Mouse (Mus musculus) neural tube, embryonic 15.5 days (tissue): ENCODE data around the gene Lgi1. TPM values are rescaled to one million over a fixed set of nuclear protein-coding genes. Genes with fewer than 3 reads are reported as not detected.

ENCODE experiments used
- ATAC-seq: fragments of 200-750 bp; cut with Nextera tagmentation; 2 replicates; pipeline ENCODE4 v1.8.0; 2017; ENCODE audit warnings: mild to moderate bottlenecking, moderate TSS enrichment, moderate library complexity; ENCODE audit not compliant: low FRiP score
- H3K27ac ChIP-seq: fragments of 300-500 bp; sonication (generic); replicated peaks from 2 replicates; pipeline ENCODE4 v1.5.1; 2015; ENCODE audit warnings: mild to moderate bottlenecking, inconsistent platforms
- H3K27me3 ChIP-seq: fragments of 300-500 bp; sonication (generic); replicated peaks from 2 replicates; pipeline ENCODE4 v1.6.1; 2015; ENCODE audit warnings: inconsistent platforms
- H3K36me3 ChIP-seq: fragments of 300-500 bp; sonication (generic); 2 replicates; pipeline ENCODE4 v1.6.1; 2015; ENCODE audit warnings: inconsistent platforms
- H3K4me1 ChIP-seq: fragments of 300-500 bp; sonication (generic); 2 replicates; pipeline ENCODE4 v1.6.1; 2015; ENCODE audit warnings: inconsistent platforms
- H3K4me2 ChIP-seq: fragments of 300-500 bp; sonication (generic); 2 replicates; pipeline ENCODE4 v1.6.1; 2015; ENCODE audit warnings: inconsistent platforms, mild to moderate bottlenecking, moderate library complexity
- H3K4me3 ChIP-seq: fragments of 300-500 bp; sonication (generic); replicated peaks from 2 replicates; pipeline ENCODE4 v1.5.1; 2015; ENCODE audit warnings: mild to moderate bottlenecking, inconsistent platforms
- H3K9ac ChIP-seq: fragments of 300-500 bp; sonication (generic); replicated peaks from 2 replicates; pipeline ENCODE4 v1.6.1; 2015; ENCODE audit warnings: mild to moderate bottlenecking, inconsistent platforms
- H3K9me3 ChIP-seq: fragments of 300-500 bp; sonication (generic); replicated peaks from 2 replicates; pipeline ENCODE4 v1.6.1; 2016; ENCODE audit warnings: inconsistent platforms
- WGBS: fragments of 180-500 bp; shearing (Covaris S2); methylation state at CpG from one replicate; pipeline ENCODE4 v1.1.7; 2015; ENCODE audit warnings: mixed read lengths; 5-methylcytosine and 5-hydroxymethylcytosine counted together
- polyA plus RNA-seq: library from polyadenylated mRNA; unstranded; fragments of >200 nt; fragmentation: Nextera tagmentation; extraction: Ambion mirVana; gene quantifications from 2 replicates; pipeline ENCODE4 v1.2.1, GENCODE M21; 2015

Gene Lgi1
- polyA plus RNA-seq, 1 experiment from 2014 or later, result 24.7 TPM

DNA sequence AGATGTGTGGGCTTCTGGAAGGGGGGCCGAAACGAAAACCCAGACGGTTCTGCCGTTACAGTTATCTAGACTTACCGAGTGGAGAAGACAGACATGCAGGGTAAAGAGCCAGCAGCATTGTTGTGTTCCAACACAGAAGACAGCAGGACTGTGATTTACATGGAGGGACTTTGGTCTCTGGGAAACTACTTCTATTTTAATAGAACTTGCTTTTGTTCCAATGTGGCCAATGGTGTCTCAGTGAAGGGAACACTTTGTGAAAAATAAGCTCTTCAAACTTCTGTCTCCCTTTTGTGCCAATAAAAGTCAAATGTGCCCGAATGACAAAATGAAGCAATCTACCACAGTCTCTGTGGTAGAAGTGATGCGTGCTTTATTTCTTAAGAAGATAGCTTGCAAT lies 50.8 kb downstream of the Lgi1 start:
- Histone ChIP-seq H3K4me1 (no peaks in the 10 kb centered on the region), H3K27ac (no peak overlapping the region), H3K9me3 (no peaks in the 10 kb centered on the region), H3K27me3 (no peaks in the 10 kb centered on the region), H3K4me2 (no peak overlapping the region), H3K9ac (no peak overlapping the region), H3K4me3 (no peak overlapping the region), H3K36me3 (no peaks in the 10 kb centered on the region)
- WGBS, result 61% methylated on average over 7 of the region's 7 CpGs
- ATAC-seq, result no peak; the same call in 1 of the 2 replicates

- Histone ChIP-seq H3K4me3 (no peak overlapping the region), H3K27me3 (no peaks in the 10 kb centered on the region), H3K9ac (no peak overlapping the region), H3K4me1 (no peaks in the 10 kb centered on the region), H3K9me3 (no peaks in the 10 kb centered on the region), H3K27ac (no peak overlapping the region), H3K36me3 (no peaks in the 10 kb centered on the region), H3K4me2 (no peak overlapping the region)
- no peak for ATAC-seq
- WGBS, result 89% methylated on average over 6 of the region's 6 CpGs
Measured at GRCm38 (mm10) chr19:38316602-38317313, 52.4 kb downstream of the Lgi1 start.

- Histone ChIP-seq H3K27me3 (no peaks in the 10 kb centered on the region), H3K9me3 (no peaks in the 10 kb centered on the region), H3K4me1 (no peaks in the 10 kb centered on the region), H3K4me3 (no peak overlapping the region), H3K4me2 (no peak overlapping the region), H3K9ac (no peak overlapping the region), H3K27ac (no peak overlapping the region), H3K36me3 (no peaks in the 10 kb centered on the region)
- 95% methylated on average over 4 of the region's 4 CpGs for WGBS
- no peak for ATAC-seq
Measured at GRCm38 (mm10) chr19:38318308-38318707, 54.0 kb downstream of the Lgi1 start.

DNA sequence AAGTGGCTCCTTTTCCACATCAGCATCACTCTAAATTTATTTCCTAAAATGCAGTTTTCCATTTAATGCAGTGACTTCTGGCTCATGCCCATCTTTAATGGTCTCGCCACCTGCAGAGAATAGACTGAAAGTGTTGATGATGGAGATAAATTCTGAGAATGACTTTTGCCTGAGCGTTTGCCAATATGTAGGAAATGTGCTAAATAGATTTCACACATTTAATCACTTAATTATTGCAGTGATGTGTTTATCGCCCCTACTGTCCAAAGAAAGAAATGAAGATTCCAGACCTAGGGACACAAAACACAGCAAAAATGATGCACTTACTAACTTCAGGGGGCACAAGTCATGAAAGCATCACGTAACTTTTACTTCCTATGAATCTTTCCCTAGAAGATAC lies 54.8 kb downstream of the Lgi1 start:
- no peak overlapping the region for H3K4me2 ChIP-seq
- no peaks in the 10 kb centered on the region for H3K9me3 ChIP-seq
- no peaks in the 10 kb centered on the region for H3K27me3 ChIP-seq
- H3K27ac ChIP-seq, result no peak overlapping the region
- WGBS, result 83% methylated on average over 4 of the region's 4 CpGs
- peaks cover 3% of the 10 kb centered on the region for H3K4me1 ChIP-seq
- no peak for ATAC-seq
- H3K4me3 ChIP-seq, result no peak overlapping the region
- no peaks in the 10 kb centered on the region for H3K36me3 ChIP-seq
- H3K9ac ChIP-seq, result no peak overlapping the region

GRCm38 (mm10) chr19:38320651-38321188 lies 56.4 kb downstream of the Lgi1 start:
- Histone ChIP-seq H3K4me1 (peaks cover 6% of the 10 kb centered on the region), H3K4me2 (no peak overlapping the region), H3K4me3 (no peak overlapping the region), H3K27me3 (no peaks in the 10 kb centered on the region), H3K36me3 (no peaks in the 10 kb centered on the region), H3K27ac (no peak overlapping the region), H3K9ac (no peak overlapping the region), H3K9me3 (no peaks in the 10 kb centered on the region)
- ATAC-seq, result no peak
- WGBS, result 84% methylated on average over 5 of the region's 5 CpGs

DNA sequence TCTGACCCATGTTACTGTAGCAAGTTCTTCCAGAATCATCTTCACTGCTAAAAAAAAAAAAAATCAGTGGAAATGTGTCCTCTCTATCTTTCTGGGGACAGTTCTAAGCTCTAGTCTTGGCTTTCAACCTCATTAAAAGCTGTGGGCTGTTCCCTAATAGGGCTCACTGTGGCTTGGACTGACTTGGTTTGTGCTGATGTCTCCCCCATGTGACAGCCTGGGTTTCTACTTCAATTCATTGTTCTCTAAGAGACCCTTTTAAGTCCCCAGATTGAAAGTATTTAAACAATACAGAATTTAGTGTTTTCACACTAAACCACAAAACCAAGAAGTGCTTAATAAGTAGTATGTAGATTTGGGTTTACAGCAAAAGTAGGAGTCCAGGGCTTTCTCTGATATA lies 59.4 kb downstream of the Lgi1 start:
- no peak for ATAC-seq
- Histone ChIP-seq H3K27me3 (no peaks in the 10 kb centered on the region), H3K4me1 (peaks cover 6% of the 10 kb centered on the region), H3K4me2 (no peak overlapping the region), H3K9me3 (no peaks in the 10 kb centered on the region), H3K4me3 (no peak overlapping the region), H3K9ac (no peak overlapping the region), H3K36me3 (no peaks in the 10 kb centered on the region), H3K27ac (no peak overlapping the region)

DNA sequence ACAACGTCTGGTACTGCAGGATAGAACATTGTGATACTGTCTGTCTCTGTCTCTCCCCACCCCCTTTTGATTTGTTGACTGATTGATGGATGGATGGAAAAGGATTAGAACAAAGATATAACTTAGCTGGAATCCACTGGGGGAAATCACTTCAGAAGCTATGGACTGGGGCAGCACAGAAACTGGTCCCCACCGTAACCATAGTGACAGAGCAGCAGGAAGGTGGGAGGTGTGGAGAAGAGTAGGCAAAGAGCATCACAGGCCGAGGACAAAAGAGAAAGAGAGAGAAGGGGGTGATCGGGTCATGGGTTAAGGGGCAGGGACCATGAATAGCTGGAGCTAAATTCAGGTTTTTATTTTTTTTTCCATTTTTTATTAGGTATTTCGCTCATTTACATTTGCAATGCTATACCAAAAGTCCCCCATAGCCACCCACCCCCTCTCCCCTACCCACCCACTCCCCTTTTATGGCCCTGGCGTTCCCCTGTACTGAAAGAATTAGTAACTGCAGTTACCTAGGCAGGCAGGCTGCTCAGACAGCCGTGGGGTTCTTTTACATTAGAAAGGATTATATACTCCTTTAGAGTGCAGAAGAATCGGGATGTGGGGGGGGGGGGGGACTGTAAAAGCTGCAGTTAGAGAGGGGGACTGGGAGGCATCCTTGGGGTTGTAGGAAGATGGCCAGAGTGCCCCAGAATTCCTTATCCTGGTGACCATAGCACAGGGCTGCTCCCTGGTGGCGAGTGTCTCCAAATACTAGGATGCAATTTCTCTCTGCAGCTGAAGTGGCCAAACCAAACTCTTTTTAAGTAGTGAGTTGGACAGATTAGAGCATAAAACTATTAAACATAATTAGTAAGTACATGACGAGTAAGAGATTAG lies 60.1 kb downstream of the Lgi1 start:
- ATAC-seq, result peak; percentile 70; the same call in 1 of the 2 replicates
- 17% methylated on average over 10 of the region's 10 CpGs for WGBS

GRCm38 (mm10) chr19:38325029-38325398 lies 60.7 kb downstream of the Lgi1 start:
- no peak overlapping the region for H3K27ac ChIP-seq
- H3K4me2 ChIP-seq, result no peak overlapping the region
- H3K4me3 ChIP-seq, result no peak overlapping the region
- H3K27me3 ChIP-seq, result no peaks in the 10 kb centered on the region
- no peaks in the 10 kb centered on the region for H3K9me3 ChIP-seq
- 59% methylated on average over 4 of the region's 4 CpGs for WGBS
- ATAC-seq, result no peak; the same call in 1 of the 2 replicates
- H3K36me3 ChIP-seq, result no peaks in the 10 kb centered on the region
- no peak overlapping the region for H3K9ac ChIP-seq
- peaks cover 6% of the 10 kb centered on the region for H3K4me1 ChIP-seq

More for the DNA sequence above, 60.1 kb downstream of the Lgi1 start:
- Histone ChIP-seq H3K4me3 (no peak overlapping the region), H3K9ac (no peak overlapping the region), H3K27ac (no peak overlapping the region), H3K9me3 (no peaks in the 10 kb centered on the region), H3K4me2 (no peak overlapping the region), H3K36me3 (no peaks in the 10 kb centered on the region), H3K27me3 (no peaks in the 10 kb centered on the region), H3K4me1 (peaks cover 6% of the 10 kb centered on the region)

DNA sequence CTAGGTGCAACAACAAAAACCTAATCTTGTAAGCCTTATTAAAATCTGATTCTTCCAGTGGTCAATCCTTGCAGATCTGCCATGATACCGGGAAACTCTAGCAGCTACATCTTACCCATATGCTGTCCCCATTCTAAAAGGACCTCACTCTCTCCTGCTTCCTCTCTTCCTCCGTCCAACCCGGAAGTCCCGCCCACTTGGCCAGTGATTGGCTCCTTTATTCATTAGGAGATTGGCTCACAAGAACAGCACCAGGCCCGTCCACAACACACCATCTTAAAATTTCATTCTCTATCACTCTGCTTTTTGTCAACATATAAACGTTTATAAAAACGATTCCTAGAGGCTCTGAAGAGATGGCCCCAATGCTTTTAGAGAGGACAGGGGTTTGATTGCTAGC lies 61.5 kb downstream of the Lgi1 start:
- Histone ChIP-seq H3K4me3 (no peak overlapping the region), H3K36me3 (no peaks in the 10 kb centered on the region), H3K9me3 (no peaks in the 10 kb centered on the region), H3K4me1 (peaks cover 6% of the 10 kb centered on the region), H3K27ac (no peak overlapping the region), H3K9ac (no peak overlapping the region), H3K27me3 (no peaks in the 10 kb centered on the region), H3K4me2 (no peak overlapping the region)
- ATAC-seq, result no peak
- WGBS, result 89% methylated on average over 7 of the region's 7 CpGs

DNA sequence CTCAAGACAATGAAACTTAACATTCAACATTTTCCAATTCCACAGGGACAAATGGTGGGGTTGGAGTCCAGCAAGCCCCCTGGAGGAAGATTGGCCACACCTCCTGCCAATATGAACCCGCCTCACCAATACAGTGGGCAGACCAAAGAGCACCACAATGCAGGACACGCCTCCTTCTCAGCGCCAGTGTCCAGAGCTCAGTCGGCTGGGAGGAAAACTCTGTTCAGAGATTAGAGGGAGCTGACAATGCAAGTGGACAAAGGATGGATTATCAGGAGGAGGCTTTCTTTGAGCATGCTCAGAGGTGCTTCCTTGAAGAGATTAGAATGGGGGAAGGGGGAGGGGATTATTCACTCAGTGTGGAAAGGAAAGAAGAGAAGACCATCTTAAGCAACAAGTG lies 62.7 kb downstream of the Lgi1 start:
- Histone ChIP-seq H3K27me3 (no peaks in the 10 kb centered on the region), H3K4me1 (peaks cover 6% of the 10 kb centered on the region), H3K4me2 (no peak overlapping the region), H3K9ac (no peak overlapping the region), H3K4me3 (no peak overlapping the region), H3K27ac (no peak overlapping the region), H3K36me3 (no peaks in the 10 kb centered on the region), H3K9me3 (no peaks in the 10 kb centered on the region)
- 63% methylated on average over 4 of the region's 4 CpGs for WGBS
- ATAC-seq, result no peak

DNA sequence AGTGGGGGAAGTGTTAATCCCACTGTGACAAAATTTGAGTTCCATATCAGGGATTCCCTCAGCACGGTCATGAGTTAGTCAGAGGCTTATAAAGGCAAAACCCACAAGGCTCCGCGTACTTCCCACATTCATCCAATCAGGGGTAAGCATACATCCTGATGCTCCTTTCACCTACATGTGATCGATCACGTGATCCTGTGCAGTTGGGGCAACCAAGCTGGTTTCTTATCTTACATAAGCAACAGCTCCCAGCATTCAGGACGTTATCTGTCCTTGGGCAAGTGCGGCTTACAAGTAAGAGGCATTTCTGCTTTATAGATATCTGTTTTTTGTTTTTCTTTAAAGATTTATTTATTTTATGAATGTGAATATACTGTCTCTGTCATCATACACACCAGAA lies 63.7 kb downstream of the Lgi1 start:
- H3K4me3 ChIP-seq, result no peak overlapping the region
- peaks cover 6% of the 10 kb centered on the region for H3K4me1 ChIP-seq
- 93% methylated on average over 7 of the region's 7 CpGs for WGBS
- H3K36me3 ChIP-seq, result no peaks in the 10 kb centered on the region
- no peak overlapping the region for H3K9ac ChIP-seq
- H3K4me2 ChIP-seq, result no peak overlapping the region
- no peaks in the 10 kb centered on the region for H3K9me3 ChIP-seq
- no peak for ATAC-seq
- H3K27ac ChIP-seq, result no peak overlapping the region
- no peaks in the 10 kb centered on the region for H3K27me3 ChIP-seq

- Histone ChIP-seq H3K9me3 (no peaks in the 10 kb centered on the region), H3K4me1 (peaks cover 2% of the 10 kb centered on the region; the same call in 1 of the 2 replicates), H3K9ac (no peak overlapping the region), H3K27ac (no peak overlapping the region), H3K36me3 (no peaks in the 10 kb centered on the region), H3K4me3 (no peak overlapping the region), H3K27me3 (no peaks in the 10 kb centered on the region), H3K4me2 (no peak overlapping the region)
- 85% methylated on average over 5 of the region's 5 CpGs for WGBS
- ATAC-seq, result no peak
Measured at GRCm38 (mm10) chr19:38329257-38329656, 64.9 kb downstream of the Lgi1 start.
